Mouse (Mus musculus) heart, adult 2 months (tissue): Measurements from ENCODE around the gene Tecpr1.

ENCODE experiments used
- CTCF ChIP-seq: fragments of 200-600 bp; IDR thresholded peaks from 2 replicates; pipeline ENCODE4 v1.8.1; 2022; ENCODE audit warnings: antibody characterized with exemption, mild to moderate bottlenecking, moderate library complexity
- EP300 ChIP-seq: fragments of 200-500 bp; IDR thresholded peaks from 2 replicates; pipeline ENCODE4 v1.6.1; 2011; ENCODE audit warnings: low read depth, low read length, control low read depth; ENCODE audit not compliant: insufficient read depth
- POLR2A ChIP-seq: fragments of 200-500 bp; IDR thresholded peaks from 2 replicates; pipeline ENCODE4 v1.6.1; 2011; ENCODE audit warnings: mild to moderate bottlenecking, low read depth, low read length, control low read depth; ENCODE audit not compliant: insufficient read depth

DNA sequence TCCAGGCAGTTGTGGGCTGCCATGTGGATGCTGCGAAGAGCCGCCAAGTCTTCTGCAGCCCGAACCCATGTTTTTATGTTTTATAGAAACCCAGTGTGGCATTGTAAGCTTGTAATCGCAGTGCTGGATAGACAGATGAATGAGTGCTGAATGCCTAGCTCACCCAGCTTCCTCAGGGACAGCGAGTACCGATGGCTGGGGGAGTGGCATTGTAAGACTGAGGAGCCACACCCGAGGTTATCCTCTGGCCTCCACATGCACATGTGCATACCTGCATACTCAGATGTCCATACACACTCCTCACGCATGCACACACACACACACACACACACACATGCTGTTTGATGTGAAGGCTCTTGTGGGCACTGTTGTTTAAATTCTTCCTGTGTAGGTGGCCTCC, 64.3 kb downstream of the Tecpr1 start:
- no peak for TF ChIP-seq CTCF
- TF ChIP-seq EP300, result no peak
- no peak for TF ChIP-seq POLR2A
